Mouse (Mus musculus) cortical plate, adult 2 months (tissue): Measurements from ENCODE around the gene Klhl9.
"Not testable (repeated sequence)": the region's sequence is repeated elsewhere in the genome, so short reads cannot be mapped to it uniquely, and the experiment has no call there.

Source experiments
- CTCF ChIP-seq: fragments of 200-500 bp; IDR thresholded peaks from 2 replicates; pipeline ENCODE4 v1.5.1; 2011; ENCODE audit warnings: mild to moderate bottlenecking, control low read depth, low read length; ENCODE audit not compliant: insufficient read depth; ENCODE audit errors: extremely low read depth
- POLR2A ChIP-seq: fragments of 200-500 bp; IDR thresholded peaks from 2 replicates; pipeline ENCODE4 v1.6.1; 2011; ENCODE audit warnings: mild to moderate bottlenecking, low read length, control low read depth; ENCODE audit not compliant: insufficient read depth; ENCODE audit errors: extremely low read depth

- TF ChIP-seq CTCF, POLR2A: not testable (repeated sequence)
Measured at GRCm38 (mm10) chr4:88762341-88762740, 40.1 kb upstream of the Klhl9 start.
